Mouse (Mus musculus) lung, adult 2 months (tissue): Measurements from ENCODE around the gene Grm5.

ENCODE experiments used
- CTCF ChIP-seq: fragments of 200-500 bp; IDR thresholded peaks from 2 replicates; pipeline ENCODE4 v1.5.1; 2011; ENCODE audit warnings: mild to moderate bottlenecking, low read length, control low read depth; ENCODE audit not compliant: insufficient read depth
- POLR2A ChIP-seq: fragments of 200-500 bp; IDR thresholded peaks from 2 replicates; pipeline ENCODE4 v1.6.1; 2011; ENCODE audit warnings: low read depth, mild to moderate bottlenecking, control low read depth, low read length, borderline replicate concordance; ENCODE audit errors: extremely low read depth

DNA sequence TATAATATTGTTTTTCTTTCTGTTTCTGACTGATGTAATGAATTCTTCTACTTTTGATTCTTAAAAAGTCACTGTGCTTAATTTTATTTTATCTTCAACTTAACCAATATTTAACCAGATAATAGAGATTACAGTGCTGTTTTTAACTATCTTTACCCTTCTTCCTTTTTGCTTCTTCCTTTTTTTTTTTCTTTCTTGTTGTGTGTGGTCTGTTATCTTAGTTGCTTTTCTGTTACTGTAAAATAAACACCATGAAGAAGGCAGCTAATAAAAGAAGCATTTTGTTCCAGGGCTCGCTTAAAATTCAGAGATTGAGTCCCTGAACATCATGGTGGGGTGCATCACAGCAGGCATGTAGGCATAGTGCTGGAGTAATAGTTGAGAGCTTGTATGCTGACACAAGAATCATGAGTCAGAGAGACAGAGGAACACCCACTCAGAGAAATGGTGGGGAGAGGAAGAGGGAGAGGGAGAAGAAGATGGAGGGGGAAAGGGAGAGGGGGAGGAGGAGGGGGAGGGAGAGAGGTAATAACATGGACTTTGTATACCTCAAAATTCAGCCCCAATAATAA is 512.7 kb downstream of the Grm5 start:
- TF ChIP-seq POLR2A (no peak), CTCF (no peak)
